Comparison of ENCODE assay signal across 8 mouse cellular contexts in genomic region chr7:19012025-19012621, GRCm38 (mm10). TPM values are rescaled to one million over a fixed set of nuclear protein-coding genes. Genes with fewer than 3 reads are reported as not detected.
A peak's percentile ranks its signal among the peaks of the same experiment; 100 is the strongest.
DNase-seq lines count a peak whose midpoint lies in the region; ATAC-seq and TF ChIP-seq lines count a peak whose summit lies in the region.

No protein-coding gene starts in this region.

- no peak overlapping the region for H3K27ac ChIP-seq in forebrain, embryonic 13.5 days
- no peak overlapping the region for H3K27ac ChIP-seq in hindbrain, embryonic 16.5 days (ENCODE audit: low read depth, low read length)
- peak overlapping the region; percentile 81 for H3K27ac ChIP-seq in lung, embryonic 14.5 days (ENCODE audit: low read depth)
- peak overlapping the region; percentile 83 for H3K27ac ChIP-seq in stomach, embryonic 15.5 days

- peak; percentile 52 for DNase-seq in ovary, postnatal 36 days (ENCODE audit: low spot score)
- no peak for DNase-seq in ovary, adult 18-20 months (ENCODE audit: low spot score)
- peak; percentile 47 for DNase-seq in lung, embryonic 14.5 days
- DNase-seq in left cerebral cortex, postnatal 4 days = no peak
- DNase-seq in thymus, postnatal 4 days = no peak

- WGBS in forebrain, embryonic 13.5 days = 5% methylated on average over 22 of the region's 31 CpGs
- 5% methylated on average over 29 of the region's 31 CpGs for WGBS in hindbrain, embryonic 16.5 days
- WGBS in lung, embryonic 14.5 days = 1% methylated on average over 29 of the region's 31 CpGs
- WGBS in stomach, embryonic 15.5 days = 2% methylated on average over 31 of the region's 31 CpGs

- no peaks in the 10 kb centered on the region; the same call in none of the 2 replicates for H3K27me3 ChIP-seq in forebrain, embryonic 13.5 days
- H3K27me3 ChIP-seq in hindbrain, embryonic 16.5 days (replicated peaks; ENCODE audit: control insufficient read depth, insufficient read depth, low read length) = no peaks in the 10 kb centered on the region
- no peaks in the 10 kb centered on the region for H3K27me3 ChIP-seq in lung, embryonic 14.5 days (ENCODE audit: insufficient read depth, low read length)
- no peaks in the 10 kb centered on the region for H3K27me3 ChIP-seq in stomach, embryonic 15.5 days (replicated peaks)

- ATAC-seq in forebrain, embryonic 13.5 days = 0 out of 2 replicates have a peak, but pooled peaks have one; percentile 17
- 0 out of 2 replicates have a peak, but pooled peaks have one; percentile 2 for ATAC-seq in hindbrain, embryonic 16.5 days
- peak; percentile 33 for ATAC-seq in lung, embryonic 14.5 days (ENCODE audit: insufficient read depth)
- peak; percentile 38; the same call in 1 of the 2 replicates for ATAC-seq in stomach, embryonic 15.5 days (ENCODE audit: insufficient read depth, low FRiP score, low read depth)

- H3K4me1 ChIP-seq in forebrain, embryonic 13.5 days = peaks cover 17% of the 10 kb centered on the region
- H3K4me1 ChIP-seq in hindbrain, embryonic 16.5 days (ENCODE audit: control insufficient read depth, insufficient read depth, low read depth, low read length) = peaks cover 9% of the 10 kb centered on the region
- peaks cover 6% of the 10 kb centered on the region for H3K4me1 ChIP-seq in lung, embryonic 14.5 days (ENCODE audit: insufficient read depth)
- peaks cover 28% of the 10 kb centered on the region for H3K4me1 ChIP-seq in stomach, embryonic 15.5 days

- TF ChIP-seq CTCF in lung, embryonic 14.5 days (IDR thresholded peaks at IDR 0.05; ENCODE audit: low read depth) = no peak

- intact Hi-C loops in left cerebral cortex, postnatal 4 days (cut with DNase I) = no loop called here

- peak overlapping the region; percentile 55 for H3K4me2 ChIP-seq in forebrain, embryonic 13.5 days
- peak overlapping the region; percentile 57 for H3K4me2 ChIP-seq in hindbrain, embryonic 16.5 days (ENCODE audit: low read length)
- H3K4me2 ChIP-seq in lung, embryonic 14.5 days = peak overlapping the region; percentile 76
- H3K4me2 ChIP-seq in stomach, embryonic 15.5 days = peak overlapping the region; percentile 73

- peak overlapping the region; percentile 55 for H3K9ac ChIP-seq in forebrain, embryonic 13.5 days
- H3K9ac ChIP-seq in hindbrain, embryonic 16.5 days (ENCODE audit: low read depth, low read length) = peak overlapping the region; percentile 36
- H3K9ac ChIP-seq in lung, embryonic 14.5 days = peak overlapping the region; percentile 65
- H3K9ac ChIP-seq in stomach, embryonic 15.5 days = peak overlapping the region; percentile 33; the same call in 1 of the 2 replicates

- no peaks in the 10 kb centered on the region for H3K9me3 ChIP-seq in forebrain, embryonic 13.5 days (replicated peaks)
- no peaks in the 10 kb centered on the region for H3K9me3 ChIP-seq in hindbrain, embryonic 16.5 days (ENCODE audit: control insufficient read depth, low read length)
- no peaks in the 10 kb centered on the region for H3K9me3 ChIP-seq in lung, embryonic 14.5 days (ENCODE audit: low read depth, low read length)
- no peaks in the 10 kb centered on the region for H3K9me3 ChIP-seq in stomach, embryonic 15.5 days

- peak overlapping the region; percentile 28 for H3K4me3 ChIP-seq in forebrain, embryonic 13.5 days
- peak overlapping the region; percentile 5 for H3K4me3 ChIP-seq in hindbrain, embryonic 16.5 days (ENCODE audit: low read length)
- H3K4me3 ChIP-seq in lung, embryonic 14.5 days (ENCODE audit: low read depth, low read length) = peak overlapping the region; percentile 35
- H3K4me3 ChIP-seq in stomach, embryonic 15.5 days (replicated peaks) = peak overlapping the region; percentile 36

- H3K36me3 ChIP-seq in forebrain, embryonic 13.5 days (ENCODE audit: poor library complexity, severe bottlenecking) = peaks cover 7% of the 10 kb centered on the region
- H3K36me3 ChIP-seq in hindbrain, embryonic 16.5 days (ENCODE audit: control insufficient read depth, insufficient read depth, low read length) = peaks cover 4% of the 10 kb centered on the region; the same call in 1 of the 2 replicates
- H3K36me3 ChIP-seq in lung, embryonic 14.5 days (ENCODE audit: insufficient read depth) = peaks cover 2% of the 10 kb centered on the region; the same call in 1 of the 2 replicates
- peaks cover 5% of the 10 kb centered on the region; the same call in 1 of the 2 replicates for H3K36me3 ChIP-seq in stomach, embryonic 15.5 days

RNA-seq across cellular contexts. Expression of gene Irf2bp1, which starts 8.3 kb away (rescaled TPM):
- polyA plus RNA-seq in forebrain, embryonic 13.5 days (2015; fragmentation: Nextera tagmentation; extraction: Ambion mirVana) = 22.1 and 23.3 TPM in 2 replicates
- 26.8 and 27.3 TPM in 2 replicates for polyA plus RNA-seq in hindbrain, embryonic 16.5 days (2015; fragmentation: Nextera tagmentation; extraction: Ambion mirVana)
- 27.3 and 35.0 TPM in 2 replicates for polyA plus RNA-seq in lung, embryonic 14.5 days (2014; fragmentation: Nextera tagmentation; extraction: Ambion mirVana)
- 23.5 and 28.0 TPM in 2 replicates for polyA plus RNA-seq in stomach, embryonic 15.5 days (2015; fragmentation: Nextera tagmentation; extraction: Ambion mirVana)
- 10 to 100 TPM; 56.9 to 60.8 TPM for total RNA-seq in left cerebral cortex, postnatal 4 days (2021)

RNA-seq across cellular contexts. Expression of gene Foxa3, which starts 11.2 kb away (rescaled TPM):
- not detected in 2 replicates for polyA plus RNA-seq in forebrain, embryonic 13.5 days (2015; fragmentation: Nextera tagmentation; extraction: Ambion mirVana)
- polyA plus RNA-seq in hindbrain, embryonic 16.5 days (2015; fragmentation: Nextera tagmentation; extraction: Ambion mirVana) = not detected in 2 replicates
- polyA plus RNA-seq in lung, embryonic 14.5 days (2014; fragmentation: Nextera tagmentation; extraction: Ambion mirVana) = 2.2 and 2.3 TPM in 2 replicates
- 30.2 and 32.7 TPM in 2 replicates for polyA plus RNA-seq in stomach, embryonic 15.5 days (2015; fragmentation: Nextera tagmentation; extraction: Ambion mirVana)
- total RNA-seq in left cerebral cortex, postnatal 4 days (2021) = not detected

RNA-seq across cellular contexts. Expression of gene Sympk, which starts 12.1 kb away (rescaled TPM):
- 34.3 and 36.7 TPM in 2 replicates for polyA plus RNA-seq in forebrain, embryonic 13.5 days (2015; fragmentation: Nextera tagmentation; extraction: Ambion mirVana)
- polyA plus RNA-seq in hindbrain, embryonic 16.5 days (2015; fragmentation: Nextera tagmentation; extraction: Ambion mirVana) = 24.1 and 27.5 TPM in 2 replicates
- polyA plus RNA-seq in lung, embryonic 14.5 days (2014; fragmentation: Nextera tagmentation; extraction: Ambion mirVana) = 22.9 and 26.8 TPM in 2 replicates
- polyA plus RNA-seq in stomach, embryonic 15.5 days (2015; fragmentation: Nextera tagmentation; extraction: Ambion mirVana) = 28.1 and 32.3 TPM in 2 replicates
- 10 to 100 TPM; 87.1 to 96.8 TPM for total RNA-seq in left cerebral cortex, postnatal 4 days (2021)

RNA-seq across cellular contexts. Expression of gene Mypop, which starts 21.1 kb away (rescaled TPM):
- 2.8 TPM in 2 replicates for polyA plus RNA-seq in forebrain, embryonic 13.5 days (2015; fragmentation: Nextera tagmentation; extraction: Ambion mirVana)
- 5.8 and 6.3 TPM in 2 replicates for polyA plus RNA-seq in hindbrain, embryonic 16.5 days (2015; fragmentation: Nextera tagmentation; extraction: Ambion mirVana)
- 3.7 and 4.8 TPM in 2 replicates for polyA plus RNA-seq in lung, embryonic 14.5 days (2014; fragmentation: Nextera tagmentation; extraction: Ambion mirVana)
- 2.8 and 3.7 TPM in 2 replicates for polyA plus RNA-seq in stomach, embryonic 15.5 days (2015; fragmentation: Nextera tagmentation; extraction: Ambion mirVana)
- 10 to 100 TPM; 18.8 to 20.2 TPM for total RNA-seq in left cerebral cortex, postnatal 4 days (2021)

RNA-seq across cellular contexts. Expression of gene Nanos2, which starts 24.9 kb away (rescaled TPM):
- polyA plus RNA-seq in forebrain, embryonic 13.5 days (2015; fragmentation: Nextera tagmentation; extraction: Ambion mirVana) = 0.68 and 0.69 TPM in 2 replicates
- polyA plus RNA-seq in hindbrain, embryonic 16.5 days (2015; fragmentation: Nextera tagmentation; extraction: Ambion mirVana) = 0.65 and 0.85 TPM in 2 replicates
- not detected in 2 replicates for polyA plus RNA-seq in lung, embryonic 14.5 days (2014; fragmentation: Nextera tagmentation; extraction: Ambion mirVana)
- not detected in 2 replicates for polyA plus RNA-seq in stomach, embryonic 15.5 days (2015; fragmentation: Nextera tagmentation; extraction: Ambion mirVana)
- 1 to 10 TPM; 1.4 to 1.7 TPM for total RNA-seq in left cerebral cortex, postnatal 4 days (2021)

Comparison
In these comparisons a context has a peak if more than half of its experiments do, and no peak if none do; other contexts are left out.
1. DNase-seq: peak in ovary, postnatal 36 days (single experiment) and lung, embryonic 14.5 days (single experiment); none in ovary, adult 18-20 months (single experiment), left cerebral cortex, postnatal 4 days (single experiment) and thymus, postnatal 4 days (single experiment).
2. H3K27ac ChIP-seq: peak in lung, embryonic 14.5 days (single experiment) and stomach, embryonic 15.5 days (single experiment); none in forebrain, embryonic 13.5 days (single experiment) and hindbrain, embryonic 16.5 days (single experiment).
3. Peak in every context shown above with its lines, with median percentiles within 50 percentile points of each other: ATAC-seq, H3K4me2 ChIP-seq, H3K4me3 ChIP-seq and H3K9ac ChIP-seq.